Mouse (Mus musculus) cortical plate, adult 2 months (tissue): ENCODE results near the gene Mfsd8.

Experiments
- CTCF ChIP-seq: fragments of 200-500 bp; IDR thresholded peaks from 2 replicates; pipeline ENCODE4 v1.5.1; 2011; ENCODE audit warnings: mild to moderate bottlenecking, control low read depth, low read length; ENCODE audit not compliant: insufficient read depth; ENCODE audit errors: extremely low read depth
- POLR2A ChIP-seq: fragments of 200-500 bp; IDR thresholded peaks from 2 replicates; pipeline ENCODE4 v1.6.1; 2011; ENCODE audit warnings: mild to moderate bottlenecking, low read length, control low read depth; ENCODE audit not compliant: insufficient read depth; ENCODE audit errors: extremely low read depth

GRCm38 (mm10) chr3:40793783-40794182 is 52.9 kb downstream of the Mfsd8 start:
- TF ChIP-seq CTCF (no peak), POLR2A (no peak)
